Mouse (Mus musculus): ENCODE results near the gene Cln5.

Gene Cln5

DNA sequence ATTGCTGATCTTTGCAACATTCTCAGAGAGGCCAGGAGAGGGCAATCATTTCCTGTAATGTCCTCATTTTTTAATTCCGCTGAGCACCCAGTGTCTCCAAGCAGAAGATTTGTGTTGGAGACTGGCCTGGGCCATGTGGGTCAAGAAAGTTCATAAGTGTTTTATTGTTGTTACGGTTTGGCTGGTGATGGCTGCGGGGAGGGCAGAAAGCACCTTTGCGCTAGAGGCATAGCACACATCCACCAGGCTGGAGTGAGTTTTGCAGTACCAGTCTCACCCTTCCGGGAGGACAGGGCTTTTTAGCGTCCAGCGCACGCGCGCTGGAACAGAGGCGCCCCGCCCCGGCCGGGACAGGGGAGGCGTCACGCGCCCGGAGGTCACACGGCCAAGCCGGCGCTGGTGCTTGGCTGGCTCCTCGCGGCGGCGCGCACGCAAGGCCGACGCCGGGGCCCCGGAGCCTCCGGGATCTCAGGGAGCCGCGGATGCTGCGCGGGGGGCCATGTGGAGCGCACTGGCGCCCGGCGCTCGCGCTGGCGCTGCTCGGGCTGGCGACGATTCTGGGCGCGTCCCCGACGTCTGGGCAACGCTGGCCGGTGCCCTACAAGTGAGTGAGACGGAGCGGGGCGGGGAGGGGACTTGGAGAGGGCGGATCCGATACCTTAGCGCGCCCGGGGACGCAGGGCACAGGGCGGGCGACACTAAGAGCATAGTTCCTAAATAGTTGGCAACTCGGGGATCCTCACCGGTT, at the start of gene Cln5:
TSS of gene Cln5 (plus strand) at position 353 of the 748 bp plus-strand sequence.
- peak; percentile 94 for DNase-seq

DNA sequence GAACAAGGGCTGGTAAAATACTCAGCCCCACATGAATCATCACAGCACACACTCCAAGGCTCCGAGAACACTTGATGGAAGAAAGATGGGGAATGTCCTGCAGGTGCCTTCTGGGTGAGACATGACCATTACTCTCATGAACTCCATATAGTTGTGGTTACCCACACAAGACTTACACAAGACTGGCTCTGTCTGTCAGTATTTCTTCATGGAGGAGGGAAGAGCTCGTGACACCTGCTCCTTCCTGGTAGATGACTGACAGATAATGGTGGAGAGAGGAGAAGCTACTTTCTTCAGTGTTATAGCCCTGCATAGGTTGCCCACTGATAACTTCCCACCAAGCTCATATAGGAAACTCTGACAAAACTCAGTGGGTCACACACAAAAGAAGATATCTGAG, 40.8 kb upstream of the Cln5 start:
- DNase-seq: no peak

DNA sequence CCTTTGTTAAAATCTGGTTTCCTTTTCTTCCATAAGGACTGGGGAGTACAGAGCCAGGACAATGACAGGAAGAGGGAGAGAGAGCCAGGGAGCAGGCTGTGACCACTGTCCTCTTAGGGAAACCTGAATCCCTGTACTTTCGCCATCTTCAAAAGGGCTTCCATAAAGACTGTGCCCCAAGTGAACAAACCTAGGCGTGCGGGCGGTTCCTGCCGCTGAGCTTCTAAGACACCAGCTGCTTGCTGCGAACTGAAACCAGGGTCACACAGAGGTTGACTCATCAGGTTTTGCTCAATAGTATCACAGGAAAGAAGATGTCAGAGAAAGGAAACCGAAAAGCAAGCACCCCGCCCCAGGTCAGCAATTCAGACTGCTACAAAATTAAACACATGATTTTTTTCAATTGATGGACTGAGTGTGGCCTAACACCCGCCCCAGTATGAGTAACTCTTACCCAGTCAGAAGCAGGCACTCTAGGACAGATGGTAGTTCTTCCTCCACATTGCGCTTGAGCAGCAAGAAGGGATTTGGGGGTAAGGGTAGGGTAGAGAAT, 36.7 kb upstream of the Cln5 start:
- DNase-seq: peak; percentile 45

DNA sequence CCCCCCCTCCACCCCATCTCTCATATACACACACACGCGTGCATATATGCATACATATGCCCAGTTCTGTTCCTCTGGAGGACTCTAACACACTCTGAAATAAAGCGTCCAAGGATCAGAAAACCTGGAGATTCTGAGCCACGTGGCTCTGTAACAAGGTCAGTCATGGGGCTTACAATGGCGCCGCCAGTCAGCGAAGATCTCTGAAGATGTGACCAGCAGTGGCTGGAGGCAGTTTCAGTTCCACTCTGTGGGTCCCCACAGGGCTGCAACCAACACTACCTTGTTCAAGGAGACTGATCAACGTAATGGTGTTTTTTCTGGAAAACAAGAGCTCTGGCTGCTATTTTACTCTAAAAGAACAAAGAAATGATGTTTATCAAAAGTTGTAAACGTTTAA, 35.9 kb upstream of the Cln5 start:
- DNase-seq: no peak

DNA sequence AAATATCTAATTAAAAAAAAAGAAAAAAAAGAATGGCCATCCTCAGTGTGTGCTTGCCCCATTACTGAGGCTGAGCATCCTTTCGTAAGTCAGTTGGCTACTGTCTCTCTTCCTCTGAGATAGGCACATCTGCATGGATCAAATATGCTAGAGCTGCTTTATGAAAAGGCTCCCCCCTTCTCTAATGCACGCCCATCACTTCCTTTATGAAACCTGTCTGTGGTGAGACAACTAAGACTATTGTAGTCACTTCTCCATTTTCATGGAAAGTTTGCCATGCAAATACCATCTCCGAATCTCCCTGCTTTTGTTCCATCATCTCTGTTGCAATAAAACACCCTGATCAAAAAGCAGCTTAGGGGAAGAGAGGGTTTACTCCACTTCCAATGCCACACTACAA, 33.0 kb upstream of the Cln5 start:
- DNase-seq: no peak

DNA sequence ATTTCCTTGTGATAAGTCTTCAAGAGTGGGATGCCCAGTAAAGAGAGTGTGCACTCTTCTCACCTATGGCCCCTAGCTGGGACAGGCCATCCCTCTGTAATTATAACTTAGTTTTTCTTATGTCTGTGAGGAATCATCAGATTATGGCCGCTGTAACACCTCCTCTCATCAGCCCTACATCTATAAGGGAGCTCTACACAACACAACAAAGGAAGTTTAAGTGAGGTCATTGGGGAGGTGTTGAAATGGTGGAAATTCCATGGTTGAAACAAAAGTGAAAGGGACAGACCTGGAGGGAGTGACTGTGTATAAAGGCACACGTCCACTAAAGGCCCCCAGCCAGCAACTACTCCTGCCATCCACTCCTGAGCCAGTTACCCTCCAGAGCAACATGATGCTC, 23.3 kb upstream of the Cln5 start, which contains the start of gene Acod1:
TSS of gene Acod1 (plus strand) at position 301 of the 400 bp plus-strand sequence.
- no peak for DNase-seq

DNA sequence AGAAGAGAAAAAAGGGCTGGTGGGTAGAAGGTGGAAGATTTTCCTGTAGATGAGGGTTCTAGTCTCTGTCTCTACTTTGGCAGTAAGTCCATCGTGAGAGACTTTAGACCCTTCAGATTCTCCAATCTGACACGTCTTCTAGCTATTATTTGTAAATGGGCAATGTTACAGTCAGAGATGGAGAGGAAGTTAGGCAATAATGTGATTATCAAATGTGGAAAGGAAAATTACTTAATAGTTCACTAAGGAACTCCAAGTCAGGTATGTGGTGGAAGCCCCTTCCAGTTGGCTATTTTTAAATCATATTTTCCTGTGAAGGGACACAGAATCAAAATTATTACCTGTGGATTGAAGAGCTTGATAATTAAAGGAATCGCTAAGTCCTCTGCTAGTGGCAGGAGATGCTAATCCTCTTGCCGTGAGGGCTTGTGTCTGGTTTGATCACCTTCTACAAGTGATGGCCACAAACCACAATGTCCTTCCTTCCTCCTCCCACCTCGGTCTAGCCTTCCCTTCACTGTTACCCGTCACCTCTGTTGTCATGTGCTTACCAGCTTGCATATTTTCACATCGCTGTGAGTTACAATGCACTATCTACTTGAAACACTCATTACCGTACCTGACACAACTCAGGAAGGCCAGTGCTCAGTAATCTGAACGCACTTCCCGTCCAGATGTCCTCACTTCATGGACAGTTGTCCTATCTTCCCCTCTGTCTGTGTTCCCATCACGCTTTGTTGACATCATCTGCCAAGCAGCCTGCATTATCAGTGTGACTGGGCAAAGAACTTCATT, 21.5 kb upstream of the Cln5 start:
- no peak for DNase-seq

DNA sequence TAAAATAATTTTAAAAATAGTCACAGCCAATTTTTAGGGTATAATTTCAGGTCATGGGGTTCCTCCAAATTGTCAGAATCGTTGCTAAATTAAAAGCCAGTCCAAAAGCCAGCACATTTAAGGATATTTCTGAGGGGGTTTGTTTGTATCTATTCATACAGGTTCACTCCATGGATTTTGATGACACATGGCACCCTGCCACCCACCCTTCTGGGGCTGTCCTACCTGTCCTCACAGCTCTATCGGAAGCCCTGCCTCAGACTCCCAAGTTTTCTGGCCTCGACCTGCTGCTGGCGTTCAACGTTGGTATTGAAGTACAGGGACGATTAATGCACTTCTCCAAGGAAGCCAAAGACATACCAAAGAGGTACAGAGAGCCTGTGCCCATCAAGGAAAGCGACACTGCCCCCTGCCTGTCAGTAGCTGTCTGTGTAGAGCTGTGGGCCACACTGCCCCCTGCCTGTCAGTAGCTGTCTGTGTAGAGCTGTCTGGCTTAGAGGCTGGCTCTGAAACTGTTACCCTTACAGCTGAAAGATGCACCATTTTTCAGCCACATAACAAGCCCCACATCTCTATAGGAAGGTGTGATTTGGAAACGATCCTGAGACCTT, 18.8 kb upstream of the Cln5 start:
- peak; percentile 88 for DNase-seq

DNA sequence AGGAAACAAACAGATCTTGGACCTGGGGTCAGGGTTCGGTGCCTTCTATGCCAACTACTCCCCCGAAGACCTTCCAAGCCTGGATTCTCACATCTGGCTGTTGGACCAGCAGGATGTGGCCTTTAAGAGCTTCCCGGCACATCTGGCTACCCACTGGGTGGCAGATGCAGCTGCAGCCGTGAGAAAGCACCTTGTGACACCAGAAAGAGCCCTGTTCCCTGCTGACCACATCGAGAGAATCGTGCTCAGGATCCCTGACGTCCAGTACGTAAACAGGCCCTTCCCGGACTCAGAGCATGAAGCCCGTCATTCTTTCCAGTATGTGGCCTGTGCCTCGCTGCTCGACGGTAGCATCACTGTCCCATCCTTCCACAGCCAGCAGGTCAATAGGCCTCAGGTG, 15.3 kb upstream of the Cln5 start:
- DNase-seq: no peak

DNA sequence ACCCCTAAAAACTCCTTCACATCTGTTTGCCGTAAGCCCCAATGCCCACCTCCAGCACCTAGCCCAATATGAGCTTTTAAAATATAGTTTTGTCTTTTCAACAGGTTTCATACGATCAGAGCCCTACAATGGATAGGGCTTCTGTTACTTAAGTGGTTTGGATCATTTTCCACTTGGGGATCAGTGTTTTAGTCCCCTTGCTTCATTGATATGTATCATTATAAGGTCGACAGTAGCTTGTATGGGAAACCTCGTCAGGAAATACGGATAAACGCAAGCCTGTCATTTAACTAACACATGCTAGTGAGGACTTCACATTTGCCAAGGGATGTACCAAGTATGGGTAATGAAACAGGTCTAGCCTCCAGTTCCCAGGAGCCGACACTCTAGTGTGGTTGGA, 13.4 kb upstream of the Cln5 start:
- DNase-seq: no peak

DNA sequence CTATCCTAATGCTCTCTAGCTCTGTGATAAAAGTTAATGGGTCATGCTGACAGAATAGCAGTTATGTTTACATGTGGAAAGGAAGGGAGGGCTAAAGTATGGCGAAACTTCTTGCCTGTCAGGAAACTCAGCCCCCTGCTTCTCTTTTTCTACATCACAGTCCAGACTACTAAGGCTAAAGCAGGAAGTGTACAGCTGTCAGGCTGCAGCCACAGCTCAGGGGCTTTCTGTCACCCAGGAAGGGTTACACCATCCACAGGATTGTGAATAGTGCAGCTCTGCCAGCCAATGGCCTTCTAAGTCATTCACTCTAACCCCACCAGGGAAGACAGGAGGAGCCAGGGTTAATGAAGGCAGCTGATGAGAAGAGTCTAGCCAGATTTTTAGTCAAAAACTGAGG, 11.0 kb upstream of the Cln5 start:
- DNase-seq: no peak

DNA sequence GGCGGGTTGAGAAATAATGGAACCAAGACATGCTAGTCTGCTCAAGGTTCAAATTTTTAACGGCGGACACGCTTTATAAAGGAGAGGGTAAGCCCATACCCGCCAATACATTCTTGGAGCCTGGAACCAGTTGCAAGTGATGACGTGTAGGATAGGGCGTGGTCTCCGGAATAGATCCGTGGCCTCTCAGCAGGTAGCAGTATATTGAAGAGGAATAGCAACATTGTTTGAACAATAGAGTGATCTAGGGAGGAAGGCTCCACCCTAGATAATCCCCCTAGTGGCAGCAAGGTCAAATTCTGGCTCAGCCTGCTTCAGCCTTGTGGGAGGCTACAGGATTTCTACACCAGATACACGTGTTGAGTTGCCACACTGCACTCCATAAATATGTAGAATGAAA, 10.5 kb upstream of the Cln5 start:
- DNase-seq: peak; percentile 19

DNA sequence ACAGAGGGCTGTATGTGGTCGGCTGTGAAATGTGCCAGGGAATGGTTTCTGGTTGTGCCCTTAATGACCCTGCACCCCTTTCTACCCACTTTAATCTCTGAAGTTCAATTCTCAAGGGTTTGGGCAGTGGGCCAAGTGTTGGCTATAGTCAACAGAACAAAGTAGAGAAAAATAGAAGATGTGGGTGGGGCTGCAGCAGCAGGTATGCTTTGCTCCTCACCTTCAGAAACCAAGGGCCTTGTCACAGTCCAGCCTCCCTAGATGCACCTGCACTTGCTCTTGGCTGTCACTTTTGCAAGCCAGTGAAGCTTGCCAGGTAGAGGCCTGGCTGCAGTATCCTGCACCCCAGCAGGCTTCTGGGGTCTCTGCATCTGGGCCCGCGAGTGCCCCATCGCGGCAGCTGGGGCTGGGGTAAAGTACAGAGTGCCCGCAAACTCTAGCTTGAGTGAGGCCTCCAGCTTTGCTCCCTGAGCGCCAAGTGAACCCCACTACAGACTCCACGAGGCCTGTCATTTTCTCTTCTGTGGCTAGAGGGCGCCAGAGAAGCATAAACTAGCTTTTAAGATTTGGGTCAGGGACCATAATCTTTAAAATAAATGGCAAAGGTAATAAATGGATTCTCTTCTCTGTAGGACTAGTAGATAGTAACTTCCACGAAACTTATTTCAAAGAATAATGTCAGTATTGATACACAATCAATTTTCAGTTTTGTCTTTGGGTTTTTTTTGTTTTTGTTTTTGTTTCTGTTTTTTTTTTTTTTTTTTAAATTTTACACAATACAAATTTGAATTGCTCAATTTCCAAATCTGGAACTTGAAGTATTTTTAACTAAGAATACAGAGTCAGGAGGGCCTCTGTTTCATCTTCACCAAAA, 4.5 kb upstream of the Cln5 start:
- DNase-seq: peak; percentile 86

DNA sequence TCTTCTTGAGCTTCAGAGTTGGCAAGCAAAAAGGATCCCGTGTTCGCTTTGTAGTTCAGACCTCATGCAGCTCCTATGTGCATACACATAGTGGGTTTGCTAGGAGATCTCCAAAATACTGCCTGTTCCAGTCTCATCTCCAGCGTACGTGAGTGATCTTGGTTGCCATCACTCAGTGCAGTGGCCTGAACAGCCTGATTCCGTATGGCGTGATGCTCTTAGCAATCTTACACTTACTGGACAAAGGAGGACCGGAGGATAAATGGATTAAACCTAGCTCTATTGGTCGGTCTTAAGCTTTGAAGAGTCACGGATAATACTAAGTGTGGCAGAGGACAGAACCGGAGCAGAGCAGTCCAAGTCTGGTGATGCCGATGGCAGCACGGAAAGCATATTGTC, 552 bp upstream of the Cln5 start:
- DNase-seq: no peak

DNA sequence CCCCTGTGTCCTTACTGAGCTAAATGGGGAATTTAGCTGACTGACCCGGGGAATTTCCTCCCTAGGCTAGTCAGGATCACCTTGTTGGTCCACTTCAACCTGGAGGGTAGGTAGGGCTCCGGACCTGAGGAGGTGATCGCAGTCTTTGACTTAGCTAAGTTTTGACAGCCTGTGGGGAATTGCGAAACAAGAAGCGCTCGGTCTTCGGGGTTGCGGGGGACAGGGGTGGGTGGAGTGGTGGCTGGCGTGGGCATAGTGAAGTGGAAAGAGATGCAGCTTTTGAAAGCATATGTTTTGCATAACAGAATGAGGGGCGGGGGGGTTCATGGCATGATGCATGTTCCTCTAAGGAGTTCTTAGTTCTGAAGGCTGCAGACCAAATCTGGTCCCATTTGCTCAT, 774 bp downstream of the Cln5 start:
- peak; percentile 28 for DNase-seq

DNA sequence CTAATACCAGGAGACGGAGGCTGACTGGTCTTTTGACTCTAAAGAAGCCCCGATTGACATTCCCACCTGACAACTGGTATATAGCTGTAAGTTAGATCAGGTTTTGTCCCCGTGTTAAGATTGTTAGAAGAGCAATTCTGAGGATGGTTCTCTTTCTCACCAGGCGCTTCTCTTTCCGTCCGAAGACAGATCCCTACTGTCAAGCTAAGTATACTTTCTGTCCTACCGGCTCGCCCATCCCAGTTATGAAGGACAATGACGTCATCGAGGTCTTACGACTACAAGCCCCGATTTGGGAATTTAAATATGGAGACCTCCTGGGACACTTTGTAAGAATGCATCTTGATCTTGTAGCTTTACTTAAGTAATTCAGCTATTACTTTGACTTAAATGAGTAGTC, 1.5 kb downstream of the Cln5 start:
- DNase-seq: no peak

DNA sequence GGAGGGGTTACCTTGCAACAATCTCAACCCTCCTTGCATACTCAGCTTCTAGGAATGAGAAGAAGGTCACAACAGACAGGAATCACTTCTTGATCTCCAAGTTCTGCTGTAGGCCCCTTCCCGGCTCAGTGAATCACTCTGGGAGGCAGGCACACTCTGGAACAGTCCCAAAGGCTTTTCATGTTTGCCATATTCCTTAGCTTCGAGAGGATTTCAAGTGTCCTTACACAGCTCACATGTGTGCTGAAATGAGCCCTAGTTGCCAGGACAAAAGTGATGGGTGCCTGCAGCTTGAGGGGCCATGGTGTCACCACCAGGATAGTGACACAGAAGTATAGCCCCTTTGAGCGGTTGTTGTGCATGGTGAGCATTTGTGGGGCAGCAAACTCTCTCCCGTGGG, 2.7 kb downstream of the Cln5 start:
- DNase-seq: no peak

DNA sequence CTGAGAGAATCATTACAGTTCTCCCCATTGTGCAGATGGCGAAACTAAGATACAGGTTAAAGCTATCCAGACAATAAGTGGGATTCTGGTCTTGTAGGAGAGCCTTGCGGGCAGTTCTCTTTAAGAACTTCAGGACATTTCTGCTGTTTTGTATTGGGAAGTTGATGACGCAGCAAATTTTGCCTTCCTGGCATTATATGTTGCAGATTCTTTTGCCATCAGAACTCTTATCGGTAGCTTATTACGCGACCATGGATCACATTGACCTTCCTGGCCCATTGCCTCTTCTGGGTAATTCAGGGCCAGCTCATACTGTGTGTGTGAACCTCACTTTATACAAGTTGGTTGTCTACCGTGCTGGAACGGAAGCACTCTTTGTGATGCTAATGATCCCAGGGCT, 3.8 kb downstream of the Cln5 start:
- DNase-seq: no peak

DNA sequence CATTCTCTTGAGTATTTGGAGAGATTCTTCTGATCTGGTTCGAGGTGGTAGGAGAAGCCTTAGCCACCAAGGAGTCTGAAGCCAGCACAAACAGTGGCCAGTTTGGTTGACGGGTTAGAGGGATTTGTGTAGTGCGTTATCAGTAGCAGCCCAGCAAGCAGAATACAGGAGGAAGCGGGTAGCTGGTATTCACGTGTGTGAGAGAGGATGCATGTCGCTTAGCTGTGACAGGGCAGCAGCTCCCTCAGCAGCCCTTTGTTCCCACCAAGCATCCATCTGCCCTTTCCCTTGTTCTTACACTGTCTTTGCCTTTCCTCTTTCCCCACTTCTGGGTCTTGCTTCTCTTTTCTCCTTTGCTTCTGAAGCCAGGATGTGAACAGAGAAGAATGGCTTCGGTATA, 5.2 kb downstream of the Cln5 start:
- no peak for DNase-seq

DNA sequence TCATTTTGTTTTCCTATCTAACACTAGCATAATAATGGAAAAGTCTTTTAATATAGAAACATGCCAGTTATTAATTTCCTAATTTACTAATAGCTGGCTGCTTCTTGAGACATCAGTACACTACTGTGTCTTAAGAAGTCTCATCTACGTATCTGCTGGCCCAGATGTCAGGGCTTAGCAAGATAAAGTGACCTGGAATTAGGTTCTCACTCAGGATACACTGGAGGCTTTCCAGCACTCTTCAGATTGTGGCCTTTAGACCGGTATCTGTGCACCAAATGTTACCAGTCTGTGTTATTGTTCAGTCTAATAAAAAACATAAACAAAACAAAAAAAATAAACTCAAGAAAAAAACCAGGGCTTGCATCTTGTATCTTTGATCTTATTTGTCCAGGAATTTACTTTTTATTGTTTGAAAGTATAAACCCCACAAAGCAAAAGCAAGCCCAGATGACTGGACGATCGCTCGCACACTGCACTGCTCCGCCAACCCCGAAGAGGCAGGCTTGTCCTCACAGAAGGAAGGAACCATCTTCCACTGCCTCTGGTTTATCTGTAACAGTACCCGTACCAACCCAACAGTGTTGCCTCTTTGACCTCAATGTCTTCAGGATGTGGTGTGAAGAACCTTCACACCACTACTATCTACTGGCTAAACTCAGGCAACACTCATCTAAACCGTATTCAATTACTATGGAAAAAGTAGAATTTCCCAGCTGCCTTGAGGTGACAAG, 7.4 kb downstream of the Cln5 start:
- DNase-seq: no peak

DNA sequence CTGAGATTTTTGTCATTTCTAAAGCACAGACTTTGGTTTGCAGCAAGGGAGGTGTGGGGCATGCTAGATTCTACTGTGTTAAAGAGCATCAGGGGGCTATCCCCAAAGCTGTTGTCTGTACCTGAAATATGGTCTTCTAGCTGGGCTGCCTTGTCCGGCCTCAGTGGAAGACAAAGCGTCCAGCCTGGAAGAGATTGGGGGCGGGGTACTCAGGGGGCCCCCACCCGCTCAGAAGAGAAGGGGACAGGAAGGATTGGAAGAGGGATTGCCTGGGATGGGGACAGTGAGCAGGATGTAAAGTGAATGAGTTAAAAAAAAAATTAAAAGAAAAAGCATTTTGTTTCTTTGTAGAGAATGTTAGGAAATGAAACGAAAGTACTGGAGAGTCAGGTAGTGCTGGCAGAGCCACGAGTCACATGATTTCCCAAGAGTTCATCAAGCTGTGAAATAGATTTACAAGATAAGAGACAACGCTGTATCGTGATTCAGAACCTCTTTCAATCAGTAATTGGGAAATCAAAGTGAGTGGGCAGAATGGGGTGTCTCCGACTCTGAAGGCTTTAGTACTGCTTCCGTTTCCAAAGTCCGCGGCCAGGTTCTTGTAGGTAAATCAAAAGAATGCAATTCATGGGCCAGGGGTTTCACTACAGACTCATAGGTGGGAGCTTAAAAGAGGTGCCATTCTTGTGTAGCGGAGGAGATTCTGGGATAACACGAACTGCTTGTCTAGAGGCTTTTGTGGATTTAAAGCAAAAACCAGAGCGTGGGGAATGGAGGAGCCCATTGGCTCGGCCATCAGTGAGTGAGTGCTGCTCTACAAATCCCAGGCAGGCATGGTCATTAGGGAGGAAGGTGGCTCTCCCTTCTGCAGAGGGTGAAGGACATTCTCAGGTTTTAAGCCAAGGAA, 8.2 kb downstream of the Cln5 start:
- DNase-seq: no peak
